Mouse (Mus musculus) limb, embryonic 15.5 days (tissue): ENCODE results near the gene Rreb1. TPM values are rescaled to one million over a fixed set of nuclear protein-coding genes. Genes with fewer than 3 reads are reported as not detected.

Experiments
- ATAC-seq: fragments of 200-750 bp; cut with Nextera tagmentation; 2 replicates; pipeline ENCODE4 v1.8.0; 2017; ENCODE audit warnings: low read depth, moderate TSS enrichment; ENCODE audit not compliant: insufficient number of reproducible peaks, low FRiP score, low TSS enrichment
- H3K27ac ChIP-seq: fragments of 300-500 bp; sonication (generic); 2 replicates; pipeline ENCODE4 v1.5.1; 2015; ENCODE audit warnings: moderate library complexity, mild to moderate bottlenecking, inconsistent platforms
- H3K27me3 ChIP-seq: fragments of 300-500 bp; sonication (generic); 2 replicates; pipeline ENCODE4 v1.6.1; 2015; ENCODE audit warnings: inconsistent platforms
- H3K36me3 ChIP-seq: fragments of 300-500 bp; sonication (generic); 2 replicates; pipeline ENCODE4 v1.6.1; 2015; ENCODE audit warnings: inconsistent platforms
- H3K4me1 ChIP-seq: fragments of 300-500 bp; sonication (generic); 2 replicates; pipeline ENCODE4 v1.6.1; 2015; ENCODE audit warnings: inconsistent platforms
- H3K4me2 ChIP-seq: fragments of 300-500 bp; sonication (generic); 2 replicates; pipeline ENCODE4 v1.6.1; 2015; ENCODE audit warnings: mild to moderate bottlenecking, inconsistent platforms
- H3K4me3 ChIP-seq: fragments of 300-500 bp; sonication (generic); 2 replicates; pipeline ENCODE4 v1.5.1; 2015; ENCODE audit warnings: mild to moderate bottlenecking, inconsistent platforms
- H3K9ac ChIP-seq: fragments of 300-500 bp; sonication (generic); 2 replicates; pipeline ENCODE4 v1.6.1; 2015; ENCODE audit warnings: inconsistent platforms
- H3K9me3 ChIP-seq: fragments of 300-500 bp; sonication (generic); 2 replicates; pipeline ENCODE4 v1.6.1; 2016; ENCODE audit warnings: inconsistent platforms
- WGBS: fragments of 180-500 bp; shearing (Covaris S2); methylation state at CpG from one replicate; pipeline ENCODE4 v1.1.7; 2015; 5-methylcytosine and 5-hydroxymethylcytosine counted together
- polyA plus RNA-seq: library from polyadenylated mRNA; unstranded; fragments of >200 nt; fragmentation: Nextera tagmentation; extraction: Ambion mirVana; gene quantifications from 2 replicates; pipeline ENCODE4 v1.2.1, GENCODE M21; 2015

The Rreb1 gene
- polyA plus RNA-seq, 1 experiment from 2014 or later: 13.5 TPM

- no peaks in the 10 kb centered on the region for H3K27me3 ChIP-seq
- H3K27ac ChIP-seq: peak overlapping the region; percentile 17; the same call in 1 of the 2 replicates
- H3K4me2 ChIP-seq: no peak overlapping the region
- no peak overlapping the region for H3K9ac ChIP-seq
- WGBS: 46% methylated on average over 4 of the region's 4 CpGs
- no peak overlapping the region for H3K4me3 ChIP-seq
- ATAC-seq: no peak
- no peaks in the 10 kb centered on the region for H3K36me3 ChIP-seq
- H3K4me1 ChIP-seq: peaks cover 26% of the 10 kb centered on the region
- H3K9me3 ChIP-seq: no peaks in the 10 kb centered on the region
These were observed 46.2 kb downstream of the Rreb1 start for GRCm38 (mm10) chr13:37824331-37824920.

GRCm38 (mm10) chr13:37824956-37825645 lies 46.9 kb downstream of the Rreb1 start:
- peak overlapping the region; percentile 78 for H3K9ac ChIP-seq
- H3K27me3 ChIP-seq: no peaks in the 10 kb centered on the region
- peak overlapping the region; percentile 95 for H3K27ac ChIP-seq
- no peaks in the 10 kb centered on the region for H3K36me3 ChIP-seq
- H3K4me1 ChIP-seq: peaks cover 26% of the 10 kb centered on the region
- WGBS: 5% methylated on average over 27 of the region's 27 CpGs
- H3K4me3 ChIP-seq: peak overlapping the region; percentile 85
- no peaks in the 10 kb centered on the region for H3K9me3 ChIP-seq
- H3K4me2 ChIP-seq: peak overlapping the region; percentile 97
- ATAC-seq: no peak

- no peaks in the 10 kb centered on the region for H3K9me3 ChIP-seq
- H3K4me3 ChIP-seq: peak overlapping the region; percentile 85
- peak overlapping the region; percentile 95 for H3K27ac ChIP-seq
- no peaks in the 10 kb centered on the region for H3K36me3 ChIP-seq
- H3K4me1 ChIP-seq: peaks cover 30% of the 10 kb centered on the region
- peak overlapping the region; percentile 78 for H3K9ac ChIP-seq
- no peaks in the 10 kb centered on the region for H3K27me3 ChIP-seq
- WGBS: under 1% methylated on average over 41 of the region's 43 CpGs
- ATAC-seq: peak; percentile 66
- peak overlapping the region; percentile 97 for H3K4me2 ChIP-seq
These were observed 47.6 kb downstream of the Rreb1 start for GRCm38 (mm10) chr13:37825646-37826280.

GRCm38 (mm10) chr13:37826281-37826993 lies 48.2 kb downstream of the Rreb1 start:
- no peaks in the 10 kb centered on the region for H3K36me3 ChIP-seq
- H3K27ac ChIP-seq: peak overlapping the region; percentile 95
- H3K4me2 ChIP-seq: peak overlapping the region; percentile 97
- peak overlapping the region; percentile 78 for H3K9ac ChIP-seq
- no peaks in the 10 kb centered on the region for H3K27me3 ChIP-seq
- peak overlapping the region; percentile 85 for H3K4me3 ChIP-seq
- ATAC-seq: 0 out of 2 replicates have a peak, but pooled peaks have one; percentile 3
- WGBS: under 1% methylated on average over 59 of the region's 65 CpGs
- H3K4me1 ChIP-seq: peaks cover 35% of the 10 kb centered on the region
- H3K9me3 ChIP-seq: no peaks in the 10 kb centered on the region

DNA sequence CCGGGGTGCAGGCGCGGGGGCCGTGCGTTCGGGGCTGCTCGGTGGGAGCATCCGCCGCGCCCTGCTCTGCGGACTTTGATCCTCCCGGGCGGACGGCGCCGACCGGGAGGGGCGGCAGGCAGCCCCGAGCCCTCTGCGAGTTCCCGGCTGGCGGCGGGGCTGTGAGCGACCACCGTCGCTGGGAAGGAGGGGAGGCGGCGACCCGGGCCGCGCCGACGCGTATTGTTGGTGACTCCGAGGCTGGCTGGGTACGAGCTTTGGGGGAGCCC lies 48.7 kb downstream of the Rreb1 start:
- Histone ChIP-seq H3K9ac (peak overlapping the region; percentile 78), H3K4me3 (peak overlapping the region; percentile 85), H3K4me1 (peaks cover 39% of the 10 kb centered on the region), H3K27me3 (no peaks in the 10 kb centered on the region), H3K9me3 (no peaks in the 10 kb centered on the region), H3K36me3 (no peaks in the 10 kb centered on the region), H3K4me2 (peak overlapping the region; percentile 97), H3K27ac (peak overlapping the region; percentile 95)
- peak; percentile 31 for ATAC-seq
- WGBS: under 1% methylated on average over 35 of the region's 36 CpGs

DNA sequence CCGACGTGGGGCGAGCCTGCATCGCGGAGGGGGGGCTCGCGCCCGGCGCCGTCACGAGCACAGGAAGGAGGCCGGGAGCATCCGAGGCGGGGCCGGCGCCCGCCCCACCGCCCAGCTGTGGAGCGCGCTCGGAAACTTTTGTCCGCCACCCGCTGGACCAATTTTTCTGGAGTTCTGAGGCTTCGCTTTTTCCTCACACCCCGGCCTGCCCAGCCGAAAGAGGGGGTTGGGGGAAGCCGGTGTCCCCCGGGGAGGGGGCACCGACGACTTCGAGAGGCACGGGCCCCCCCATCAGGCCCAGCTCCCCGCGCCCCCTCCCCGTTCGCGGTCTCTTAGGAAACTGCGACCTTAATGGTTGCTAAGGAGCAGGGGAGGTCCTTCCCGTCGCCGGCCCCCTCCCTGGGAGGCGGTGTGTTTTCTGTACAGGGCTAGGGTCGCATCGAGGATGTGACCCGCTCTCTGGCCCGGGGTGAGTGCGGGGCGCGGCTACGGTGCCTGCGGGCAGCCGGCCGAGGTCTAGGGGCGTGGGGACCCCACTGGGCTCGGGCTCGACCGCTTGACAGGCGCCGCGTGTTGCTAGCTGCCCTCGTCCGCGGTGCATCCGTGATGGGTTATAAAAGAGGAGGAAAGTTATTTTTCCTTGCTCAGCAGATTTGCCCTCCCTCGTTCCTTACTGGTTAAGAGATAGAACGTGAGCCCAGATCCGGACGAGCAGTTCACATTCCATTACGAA lies 49.2 kb downstream of the Rreb1 start:
- Histone ChIP-seq H3K4me2 (peak overlapping the region; percentile 97), H3K27ac (peak overlapping the region; percentile 95), H3K4me3 (peak overlapping the region; percentile 85), H3K9me3 (no peaks in the 10 kb centered on the region), H3K36me3 (no peaks in the 10 kb centered on the region), H3K27me3 (no peaks in the 10 kb centered on the region), H3K9ac (peak overlapping the region; percentile 78), H3K4me1 (peaks cover 44% of the 10 kb centered on the region)
- WGBS: under 1% methylated on average over 67 of the region's 69 CpGs
- ATAC-seq: peak; percentile 67

DNA sequence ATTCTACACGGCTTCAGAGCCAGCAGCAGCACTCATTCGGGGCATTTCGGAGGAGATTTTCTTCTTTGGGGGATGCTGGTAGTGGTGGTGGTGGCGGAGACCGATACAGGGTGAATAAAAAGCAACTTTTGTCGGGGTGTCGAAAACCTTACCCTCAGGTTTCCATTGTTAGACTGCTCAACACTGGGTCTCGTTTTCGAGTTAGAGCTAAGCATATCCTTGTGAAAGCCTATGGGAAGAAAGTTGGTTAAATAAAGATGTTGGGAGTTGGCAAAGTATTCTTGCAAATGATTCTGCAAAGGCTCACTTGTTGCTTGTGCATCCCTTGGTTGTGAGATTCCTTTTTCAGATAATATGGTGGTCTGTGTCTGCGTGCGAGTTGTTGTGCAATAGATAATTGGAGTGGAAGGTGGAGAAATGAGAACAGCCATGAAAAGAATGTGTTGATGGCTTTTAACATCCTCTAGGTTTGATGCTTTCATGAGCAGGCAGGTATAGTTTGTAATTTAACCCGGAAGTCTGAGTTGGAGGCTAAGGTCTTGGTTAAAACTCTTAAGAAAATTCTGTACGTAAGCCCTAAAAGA lies 49.9 kb downstream of the Rreb1 start:
- Histone ChIP-seq H3K4me2 (peak overlapping the region; percentile 97), H3K36me3 (no peaks in the 10 kb centered on the region), H3K9ac (peak overlapping the region; percentile 78; the same call in 1 of the 2 replicates), H3K9me3 (no peaks in the 10 kb centered on the region), H3K27ac (peak overlapping the region; percentile 95), H3K4me3 (peak overlapping the region; percentile 85), H3K4me1 (peaks cover 49% of the 10 kb centered on the region), H3K27me3 (no peaks in the 10 kb centered on the region)
- ATAC-seq: no peak
- WGBS: 8% methylated on average over 13 of the region's 13 CpGs

GRCm38 (mm10) chr13:37828928-37829327 lies 50.7 kb downstream of the Rreb1 start:
- no peak for ATAC-seq
- Histone ChIP-seq H3K4me3 (no peak overlapping the region; the same call in 1 of the 2 replicates), H3K27me3 (no peaks in the 10 kb centered on the region), H3K9ac (no peak overlapping the region), H3K36me3 (no peaks in the 10 kb centered on the region), H3K27ac (no peak overlapping the region), H3K4me2 (peak overlapping the region; percentile 97; the same call in 1 of the 2 replicates), H3K9me3 (no peaks in the 10 kb centered on the region), H3K4me1 (peaks cover 56% of the 10 kb centered on the region)
- 35% methylated on average over 6 of the region's 6 CpGs for WGBS

DNA sequence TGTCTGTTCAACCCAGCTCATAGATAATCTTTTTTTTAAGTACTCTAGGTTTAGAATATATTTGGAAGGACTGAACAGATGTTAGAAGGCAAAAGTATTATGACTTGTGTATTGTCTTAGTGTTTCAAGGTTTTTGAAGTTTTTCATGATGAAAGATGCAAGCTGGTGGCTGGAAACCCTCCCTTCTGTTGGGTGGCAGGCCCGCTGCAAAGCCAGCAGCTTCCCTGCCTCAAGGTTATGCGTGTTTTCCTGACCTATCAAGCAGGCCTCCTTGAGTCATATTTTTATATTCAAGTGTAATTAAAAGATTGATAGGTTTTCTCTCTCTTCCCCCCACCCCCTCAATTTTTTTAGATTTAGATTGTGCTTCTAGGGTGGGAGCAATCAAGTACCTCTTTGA lies 52.1 kb downstream of the Rreb1 start:
- no peak for ATAC-seq
- Histone ChIP-seq H3K9me3 (no peaks in the 10 kb centered on the region), H3K4me3 (no peak overlapping the region), H3K9ac (no peak overlapping the region), H3K36me3 (no peaks in the 10 kb centered on the region), H3K4me2 (no peak overlapping the region), H3K4me1 (peaks cover 50% of the 10 kb centered on the region), H3K27ac (no peak overlapping the region), H3K27me3 (no peaks in the 10 kb centered on the region)
- WGBS: 65% methylated on average over 2 of the region's 2 CpGs

DNA sequence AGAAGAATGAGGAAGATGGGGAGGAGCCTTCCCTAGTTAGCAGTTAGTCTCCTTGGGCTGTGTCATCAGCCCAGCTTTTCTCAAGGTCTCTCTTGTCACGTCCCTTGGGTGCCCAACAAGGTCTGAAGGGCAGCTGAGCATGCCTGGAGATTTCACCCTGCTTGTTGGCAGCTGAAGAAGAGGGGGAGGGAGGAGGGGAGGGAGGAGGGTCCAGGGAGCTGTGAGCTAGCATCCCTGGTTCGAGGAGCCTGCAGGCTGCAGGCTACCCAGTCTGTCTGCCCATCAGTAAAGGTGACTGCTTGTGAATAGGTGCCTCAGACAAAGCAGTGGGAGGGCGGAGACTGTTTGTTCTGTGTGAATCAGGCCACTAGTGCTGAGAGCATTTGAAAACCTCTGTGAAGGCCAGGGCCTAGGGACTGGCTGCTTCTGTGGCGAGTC lies 52.7 kb downstream of the Rreb1 start:
- WGBS: 44% methylated on average over 4 of the region's 4 CpGs
- Histone ChIP-seq H3K9ac (no peak overlapping the region), H3K36me3 (no peaks in the 10 kb centered on the region), H3K27me3 (no peaks in the 10 kb centered on the region), H3K4me2 (no peak overlapping the region), H3K9me3 (no peaks in the 10 kb centered on the region), H3K27ac (no peak overlapping the region), H3K4me1 (peaks cover 45% of the 10 kb centered on the region), H3K4me3 (no peak overlapping the region)
- no peak for ATAC-seq

DNA sequence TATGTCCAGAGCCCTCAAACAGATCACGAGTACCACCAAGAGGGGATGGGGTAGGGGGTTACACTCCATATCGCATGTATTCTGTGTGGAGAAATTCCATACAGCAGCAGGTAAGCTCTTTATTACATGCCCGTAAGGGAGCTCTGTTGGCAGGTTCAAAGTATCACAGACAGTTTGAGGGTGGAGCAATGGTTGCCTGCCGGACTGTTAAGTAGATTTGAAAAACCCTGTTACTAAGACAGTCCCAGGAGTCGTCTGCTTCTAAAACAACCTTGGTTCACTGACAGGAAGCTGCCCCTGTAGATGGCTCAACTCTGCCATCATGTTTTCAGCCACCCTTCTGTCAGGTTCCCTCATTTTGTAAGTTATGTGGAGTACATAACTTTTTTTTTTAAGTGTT lies 54.3 kb downstream of the Rreb1 start:
- no peaks in the 10 kb centered on the region for H3K9me3 ChIP-seq
- H3K36me3 ChIP-seq: no peaks in the 10 kb centered on the region
- no peak for ATAC-seq
- WGBS: 38% methylated on average over 5 of the region's 5 CpGs
- H3K4me3 ChIP-seq: no peak overlapping the region
- H3K27ac ChIP-seq: no peak overlapping the region
- no peak overlapping the region for H3K4me2 ChIP-seq
- H3K9ac ChIP-seq: no peak overlapping the region
- no peaks in the 10 kb centered on the region for H3K27me3 ChIP-seq
- peaks cover 50% of the 10 kb centered on the region for H3K4me1 ChIP-seq
